Mouse (Mus musculus): ENCODE measurements around the gene Saa4. TPM values are rescaled to one million over a fixed set of nuclear protein-coding genes. Genes with fewer than 3 reads are reported as not detected.

The Saa4 gene
- total RNA-seq, 1 experiment, result not detected

GRCm38 (mm10) chr7:46720460-46720859 lies 11.9 kb downstream of the Saa4 start:
- in situ Hi-C loops (cut with MboI; ENCODE audit: low sequenced_read_pairs in 2 of 2, unreplicated experiment in 2 of 2), result no loop called here
- Histone ChIP-seq H3K4me1 (ENCODE audit: control insufficient read depth in 2 of 2, insufficient read depth in 2 of 2, low read length in 2 of 2, poor library complexity in 1 of 2) (no peaks in the 10 kb centered on the region), H3K9ac (ENCODE audit: insufficient read depth, low read depth, low read length, poor library complexity, severe bottlenecking) (no peak overlapping the region), H3K4me3 (ENCODE audit: insufficient read depth in 1 of 2, low read depth in 1 of 2, low read length in 2 of 2, poor library complexity in 1 of 2, severe bottlenecking in 1 of 2) (no peak overlapping the region), H3K9me3 (ENCODE audit: control insufficient read depth, insufficient read depth, low read depth, low read length) (no peaks in the 10 kb centered on the region), H3K36me3 (ENCODE audit: control insufficient read depth, insufficient read depth, low read length, poor library complexity, severe bottlenecking) (no peaks in the 10 kb centered on the region), H3K27ac (ENCODE audit: insufficient read depth, low read depth, low read length, poor library complexity, severe bottlenecking) (no peak overlapping the region)
- TF ChIP-seq CHD2 (IDR thresholded peaks at IDR 0.05; ENCODE audit: low read depth, low read length) (no peak), HCFC1 (IDR thresholded peaks at IDR 0.05; ENCODE audit: borderline replicate concordance, insufficient read depth, low read length) (no peak), ZC3H11A (IDR thresholded peaks at IDR 0.05; ENCODE audit: borderline replicate concordance, low read depth, low read length) (no peak), MAFK (IDR thresholded peaks at IDR 0.05; ENCODE audit: insufficient read depth, low read depth, low read length) (no peak), ZNF384 (IDR thresholded peaks at IDR 0.05; ENCODE audit: low read depth, low read length) (no peak)
- DNase-seq (ENCODE audit: low read depth, low spot score), result no peak

- TF ChIP-seq CHD2 (IDR thresholded peaks at IDR 0.05; ENCODE audit: low read depth, low read length) (no peak), ZC3H11A (IDR thresholded peaks at IDR 0.05; ENCODE audit: borderline replicate concordance, low read depth, low read length) (no peak), ZNF384 (IDR thresholded peaks at IDR 0.05; ENCODE audit: low read depth, low read length) (no peak), MAFK (IDR thresholded peaks at IDR 0.05; ENCODE audit: insufficient read depth, low read depth, low read length) (no peak), HCFC1 (IDR thresholded peaks at IDR 0.05; ENCODE audit: borderline replicate concordance, insufficient read depth, low read length) (no peak)
- Histone ChIP-seq H3K36me3 (ENCODE audit: control insufficient read depth, insufficient read depth, low read length, poor library complexity, severe bottlenecking) (no peaks in the 10 kb centered on the region), H3K9ac (ENCODE audit: insufficient read depth, low read depth, low read length, poor library complexity, severe bottlenecking) (no peak overlapping the region), H3K9me3 (ENCODE audit: control insufficient read depth, insufficient read depth, low read depth, low read length) (no peaks in the 10 kb centered on the region), H3K4me3 (ENCODE audit: insufficient read depth in 1 of 2, low read depth in 1 of 2, low read length in 2 of 2, poor library complexity in 1 of 2, severe bottlenecking in 1 of 2) (no peak overlapping the region), H3K27ac (ENCODE audit: insufficient read depth, low read depth, low read length, poor library complexity, severe bottlenecking) (no peak overlapping the region), H3K4me1 (ENCODE audit: control insufficient read depth in 2 of 2, insufficient read depth in 2 of 2, low read length in 2 of 2, poor library complexity in 1 of 2) (no peaks in the 10 kb centered on the region)
- DNase-seq (ENCODE audit: low read depth, low spot score), result no peak
- in situ Hi-C loops (cut with MboI; ENCODE audit: low sequenced_read_pairs in 2 of 2, unreplicated experiment in 2 of 2), result no loop called here
Measured at GRCm38 (mm10) chr7:46719526-46719925, 12.9 kb downstream of the Saa4 start.

DNA sequence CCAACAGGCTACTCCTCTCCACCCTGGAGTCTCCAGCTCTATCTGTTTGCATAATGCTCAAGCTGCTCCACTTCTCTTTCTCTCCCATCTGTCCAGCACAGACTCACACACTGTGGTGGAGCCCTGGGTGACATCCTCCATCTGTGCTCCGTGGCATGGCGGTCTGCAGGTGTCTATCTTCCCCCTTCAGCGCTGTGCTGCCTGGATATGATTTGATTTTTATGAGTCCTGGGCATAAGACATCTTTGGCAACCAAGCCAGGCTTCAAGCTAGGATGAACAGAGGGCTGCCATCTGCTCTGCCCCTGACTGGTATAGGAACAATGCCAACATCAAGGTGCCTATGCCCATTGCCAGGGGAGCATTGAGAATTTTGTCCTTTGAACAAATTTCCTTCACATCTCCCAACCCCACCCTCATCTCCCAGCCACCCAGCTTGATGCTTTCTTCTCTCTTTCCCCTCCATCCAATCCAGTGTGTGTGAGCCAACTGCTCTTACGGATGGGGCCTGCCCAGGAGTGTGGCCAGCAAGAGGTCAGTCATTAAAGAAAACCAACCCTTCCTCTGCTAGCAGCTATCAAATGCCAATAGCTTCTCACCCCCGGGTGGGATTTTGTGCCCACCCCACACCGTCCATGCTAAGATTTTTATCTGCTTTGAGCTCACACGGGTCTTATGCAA lies 13.7 kb downstream of the Saa4 start:
- Histone ChIP-seq H3K9me3 (ENCODE audit: control insufficient read depth, insufficient read depth, low read depth, low read length) (no peaks in the 10 kb centered on the region), H3K4me3 (ENCODE audit: insufficient read depth in 1 of 2, low read depth in 1 of 2, low read length in 2 of 2, poor library complexity in 1 of 2, severe bottlenecking in 1 of 2) (no peak overlapping the region), H3K9ac (ENCODE audit: insufficient read depth, low read depth, low read length, poor library complexity, severe bottlenecking) (no peak overlapping the region), H3K36me3 (ENCODE audit: control insufficient read depth, insufficient read depth, low read length, poor library complexity, severe bottlenecking) (no peaks in the 10 kb centered on the region), H3K4me1 (ENCODE audit: control insufficient read depth in 2 of 2, insufficient read depth in 2 of 2, low read length in 2 of 2, poor library complexity in 1 of 2) (no peaks in the 10 kb centered on the region), H3K27ac (ENCODE audit: insufficient read depth, low read depth, low read length, poor library complexity, severe bottlenecking) (no peak overlapping the region)
- in situ Hi-C loops (cut with MboI; ENCODE audit: low sequenced_read_pairs in 2 of 2, unreplicated experiment in 2 of 2), result no loop called here
- no peak for DNase-seq (ENCODE audit: low read depth, low spot score)
- TF ChIP-seq CHD2 (IDR thresholded peaks at IDR 0.05; ENCODE audit: low read depth, low read length) (no peak), HCFC1 (IDR thresholded peaks at IDR 0.05; ENCODE audit: borderline replicate concordance, insufficient read depth, low read length) (no peak), ZNF384 (IDR thresholded peaks at IDR 0.05; ENCODE audit: low read depth, low read length) (no peak), ZC3H11A (IDR thresholded peaks at IDR 0.05; ENCODE audit: borderline replicate concordance, low read depth, low read length) (no peak), MAFK (IDR thresholded peaks at IDR 0.05; ENCODE audit: insufficient read depth, low read depth, low read length) (no peak)

DNA sequence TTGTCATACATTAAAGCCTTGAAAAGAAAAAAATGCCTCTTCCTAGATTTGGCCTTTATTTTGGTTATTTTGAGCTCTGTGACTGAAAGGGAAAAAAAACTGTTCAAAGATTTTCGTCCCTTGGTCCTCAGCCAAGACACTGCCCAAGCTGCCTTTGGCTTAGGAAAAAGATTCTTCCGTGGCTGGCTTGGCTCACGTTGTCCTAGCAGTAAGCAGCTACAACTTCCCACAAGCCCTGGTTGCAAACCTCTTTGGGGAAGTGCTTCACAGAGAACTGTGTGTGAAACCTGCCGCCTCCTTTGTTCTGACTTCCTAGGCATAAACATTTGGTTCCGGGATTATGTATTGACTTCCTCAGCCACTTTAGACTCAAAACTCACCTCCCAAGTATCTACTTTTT lies 15.5 kb downstream of the Saa4 start:
- H3K9ac ChIP-seq (ENCODE audit: insufficient read depth, low read depth, low read length, poor library complexity, severe bottlenecking), result no peak overlapping the region
- H3K27ac ChIP-seq (ENCODE audit: insufficient read depth, low read depth, low read length, poor library complexity, severe bottlenecking), result no peak overlapping the region
- H3K4me3 ChIP-seq (ENCODE audit: insufficient read depth in 1 of 2, low read depth in 1 of 2, low read length in 2 of 2, poor library complexity in 1 of 2, severe bottlenecking in 1 of 2), result no peak overlapping the region
- no peaks in the 10 kb centered on the region for H3K4me1 ChIP-seq (ENCODE audit: control insufficient read depth in 2 of 2, insufficient read depth in 2 of 2, low read length in 2 of 2, poor library complexity in 1 of 2)
- no peak for DNase-seq (ENCODE audit: low read depth, low spot score)
- H3K9me3 ChIP-seq (ENCODE audit: control insufficient read depth, insufficient read depth, low read depth, low read length), result no peaks in the 10 kb centered on the region
- no peak for TF ChIP-seq ZNF384 (IDR thresholded peaks at IDR 0.05; ENCODE audit: low read depth, low read length)
- TF ChIP-seq CHD2 (IDR thresholded peaks at IDR 0.05; ENCODE audit: low read depth, low read length), result no peak
- no peak for TF ChIP-seq HCFC1 (IDR thresholded peaks at IDR 0.05; ENCODE audit: borderline replicate concordance, insufficient read depth, low read length)
- TF ChIP-seq ZC3H11A (IDR thresholded peaks at IDR 0.05; ENCODE audit: borderline replicate concordance, low read depth, low read length), result no peak
- no peak for TF ChIP-seq MAFK (IDR thresholded peaks at IDR 0.05; ENCODE audit: insufficient read depth, low read depth, low read length)
- H3K36me3 ChIP-seq (ENCODE audit: control insufficient read depth, insufficient read depth, low read length, poor library complexity, severe bottlenecking), result no peaks in the 10 kb centered on the region
- in situ Hi-C loops (cut with MboI; ENCODE audit: low sequenced_read_pairs in 2 of 2, unreplicated experiment in 2 of 2), result no loop called here
